Mouse (Mus musculus) liver, adult 2 months (tissue): ENCODE results near the gene Sgsm3.

Experiments
- CTCF ChIP-seq: fragments of 200-500 bp; IDR thresholded peaks from 2 replicates; pipeline ENCODE4 v1.5.1; 2011; ENCODE audit warnings: low read depth, low read length, control low read depth
- POLR2A ChIP-seq: fragments of 200-500 bp; IDR thresholded peaks from 2 replicates; pipeline ENCODE4 v1.6.1; 2011; ENCODE audit warnings: low read length, control low read depth; ENCODE audit not compliant: insufficient read depth; ENCODE audit errors: extremely low read depth

- TF ChIP-seq POLR2A (no peak), CTCF (no peak)
Observed at GRCm38 (mm10) chr15:81038419-81038818, 60.9 kb downstream of the Sgsm3 start.
